Mouse (Mus musculus) embryo, embryonic 11.5 days (tissue): Measurements from ENCODE around the gene Txnrd2.
A peak's percentile ranks its signal among the peaks of the same experiment; 100 is the strongest.

ENCODE experiments used
- DNase-seq: peaks from one replicate; pipeline ENCODE4 v3.0.0-alpha.2; 2012; ENCODE audit warnings: low read depth, low spot score

Txnrd2 gene

GRCm38 (mm10) chr16:18416837-18417236 lies 9.3 kb upstream of the Txnrd2 start:
- DNase-seq, result no peak

- no peak for DNase-seq
Observed at GRCm38 (mm10) chr16:18417491-18417890, 8.7 kb upstream of the Txnrd2 start.

- no peak for DNase-seq
Observed at GRCm38 (mm10) chr16:18418756-18419602, 7.2 kb upstream of the Txnrd2 start.

- DNase-seq, result no peak
Observed at GRCm38 (mm10) chr16:18419603-18420026, 6.6 kb upstream of the Txnrd2 start.

- DNase-seq, result no peak
Observed at GRCm38 (mm10) chr16:18420571-18420970, 5.6 kb upstream of the Txnrd2 start.

GRCm38 (mm10) chr16:18423203-18423914 lies 2.8 kb upstream of the Txnrd2 start:
- DNase-seq, result no peak

- DNase-seq, result no peak
Observed at GRCm38 (mm10) chr16:18423915-18424265, 2.3 kb upstream of the Txnrd2 start.

- DNase-seq, result no peak
Observed at GRCm38 (mm10) chr16:18424364-18425045, 1.7 kb upstream of the Txnrd2 start.

- DNase-seq, result no peak
Observed at GRCm38 (mm10) chr16:18425475-18426214, 539 bp upstream of the Txnrd2 start.

- DNase-seq, result no peak
Observed at GRCm38 (mm10) chr16:18426802-18427280, 657 bp downstream of the Txnrd2 start, which contains the start of gene Comt. Gene Comt (minus strand): TSS chr16:18426852.

- no peak for DNase-seq
Observed at GRCm38 (mm10) chr16:18428011-18428515, 1.9 kb downstream of the Txnrd2 start.

- no peak for DNase-seq
Observed at GRCm38 (mm10) chr16:18428516-18429042, 2.4 kb downstream of the Txnrd2 start.

- no peak for DNase-seq
Observed at GRCm38 (mm10) chr16:18429641-18430040, 3.5 kb downstream of the Txnrd2 start.

- DNase-seq, result no peak
Observed at GRCm38 (mm10) chr16:18430641-18431212, 4.5 kb downstream of the Txnrd2 start.

- DNase-seq, result no peak
Observed at GRCm38 (mm10) chr16:18433341-18433920, 7.2 kb downstream of the Txnrd2 start.

GRCm38 (mm10) chr16:18436128-18436527 lies 9.9 kb downstream of the Txnrd2 start:
- DNase-seq, result no peak

- DNase-seq, result peak; percentile 85
Observed at GRCm38 (mm10) chr16:18443385-18443841, 17.2 kb downstream of the Txnrd2 start.

GRCm38 (mm10) chr16:18447243-18447642 lies 21.1 kb downstream of the Txnrd2 start:
- DNase-seq, result no peak

- DNase-seq, result no peak
Observed at GRCm38 (mm10) chr16:18448104-18448503, 21.9 kb downstream of the Txnrd2 start.

GRCm38 (mm10) chr16:18449005-18449404 lies 22.8 kb downstream of the Txnrd2 start:
- no peak for DNase-seq
